Mouse (Mus musculus): ENCODE data around the gene Chit1. TPM values are rescaled to one million over a fixed set of nuclear protein-coding genes. Genes with fewer than 3 reads are reported as not detected.

Gene Chit1
- polyA plus RNA-seq, 1 experiment, result not detected

DNA sequence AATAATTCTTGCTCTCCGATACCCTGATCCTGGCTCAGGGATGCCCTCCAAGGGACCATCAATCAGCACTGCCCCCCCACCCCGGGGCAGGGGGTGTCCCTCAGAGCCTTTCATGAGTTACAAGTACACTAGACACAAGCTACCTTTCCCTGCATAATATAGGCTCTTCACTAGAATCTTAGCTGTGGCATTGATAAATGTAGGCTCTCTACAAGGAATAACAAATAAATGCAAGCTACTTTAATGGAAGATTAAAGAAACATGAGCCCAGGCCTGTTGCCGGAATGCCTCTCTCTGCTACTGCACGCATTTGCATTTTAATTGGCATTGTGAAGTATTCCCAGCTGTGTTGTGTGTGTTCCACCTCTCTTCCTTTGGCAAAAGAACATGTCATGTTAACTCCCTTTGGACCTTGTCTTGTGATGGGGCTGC is 31.3 kb downstream of the Chit1 start:
- Histone ChIP-seq H3K4me3 (ENCODE audit: low read depth, low read length) (no peak overlapping the region), H3K27me3 (ENCODE audit: control insufficient read depth, insufficient read depth, low read length) (no peaks in the 10 kb centered on the region), H3K36me3 (ENCODE audit: control insufficient read depth, insufficient read depth, low read length) (no peaks in the 10 kb centered on the region), H3K27ac (ENCODE audit: insufficient read depth, low read depth, low read length) (no peak overlapping the region), H3K4me1 (ENCODE audit: control insufficient read depth, insufficient read depth, insufficient read length, low read length) (no peaks in the 10 kb centered on the region)
- WGBS, result 79% methylated on average over 4 of the region's 4 CpGs
- TF ChIP-seq CTCF (IDR thresholded peaks at IDR 0.05; ENCODE audit: extremely low read depth, insufficient read length, insufficient replicate concordance, low read depth, low read length) (no peak), POLR2A (IDR thresholded peaks at IDR 0.05; ENCODE audit: low read depth, low read length) (no peak)

DNA sequence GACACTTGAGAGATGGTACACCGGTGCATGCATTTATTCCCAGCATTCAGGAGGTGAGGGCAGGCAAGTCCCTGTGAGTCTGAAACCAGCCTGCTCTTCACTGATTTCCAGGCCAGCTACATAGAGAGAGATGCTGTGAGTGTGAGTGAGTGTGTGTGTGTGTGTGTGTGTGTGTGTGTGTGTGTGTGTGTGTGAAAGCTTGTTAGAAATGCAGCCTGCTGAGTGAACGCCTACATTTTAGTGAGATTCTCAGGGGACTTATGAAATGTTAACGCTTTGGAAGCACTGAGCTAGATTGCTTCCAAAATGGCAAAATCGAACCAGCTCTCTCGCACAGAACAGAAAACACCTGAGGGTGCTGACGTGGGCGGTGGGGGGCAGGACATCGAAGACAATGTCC is 35.0 kb downstream of the Chit1 start:
- TF ChIP-seq CTCF (IDR thresholded peaks at IDR 0.05; ENCODE audit: extremely low read depth, insufficient read length, insufficient replicate concordance, low read depth, low read length), result no peak
- no peak for TF ChIP-seq POLR2A (IDR thresholded peaks at IDR 0.05; ENCODE audit: low read depth, low read length)
- Histone ChIP-seq H3K27me3 (ENCODE audit: control insufficient read depth, insufficient read depth, low read length) (no peaks in the 10 kb centered on the region), H3K36me3 (ENCODE audit: control insufficient read depth, insufficient read depth, low read length) (no peaks in the 10 kb centered on the region), H3K4me3 (ENCODE audit: low read depth, low read length) (no peak overlapping the region), H3K4me1 (ENCODE audit: control insufficient read depth, insufficient read depth, insufficient read length, low read length) (no peaks in the 10 kb centered on the region), H3K27ac (ENCODE audit: insufficient read depth, low read depth, low read length) (no peak overlapping the region)
- WGBS, result 87% methylated on average over 8 of the region's 8 CpGs

DNA sequence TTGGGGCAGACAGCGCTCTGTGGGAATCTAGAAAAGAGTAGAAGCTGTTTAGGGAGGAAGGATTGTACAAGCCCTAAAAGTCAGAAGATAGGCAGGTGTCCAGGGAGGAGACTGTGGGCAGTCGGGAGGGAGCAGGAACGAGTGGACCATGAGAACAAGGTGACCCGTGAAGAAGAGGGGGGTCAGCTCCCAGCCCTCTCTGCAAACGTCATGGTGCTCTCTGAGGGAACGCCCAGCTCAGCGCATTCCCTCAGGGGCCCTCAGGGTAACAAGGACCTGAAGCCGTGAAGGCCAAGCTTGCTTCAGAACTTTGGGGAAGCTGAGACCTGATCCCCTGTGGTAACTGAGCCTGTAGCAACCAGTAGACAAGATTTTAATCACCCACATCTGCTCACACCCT is 39.0 kb downstream of the Chit1 start:
- H3K27ac ChIP-seq (ENCODE audit: insufficient read depth, low read depth, low read length), result no peak overlapping the region
- H3K36me3 ChIP-seq (ENCODE audit: control insufficient read depth, insufficient read depth, low read length), result no peaks in the 10 kb centered on the region
- no peaks in the 10 kb centered on the region for H3K27me3 ChIP-seq (ENCODE audit: control insufficient read depth, insufficient read depth, low read length)
- 65% methylated on average over 8 of the region's 8 CpGs for WGBS
- no peak overlapping the region for H3K4me3 ChIP-seq (ENCODE audit: low read depth, low read length)
- no peak for TF ChIP-seq POLR2A (IDR thresholded peaks at IDR 0.05; ENCODE audit: low read depth, low read length)
- no peak for TF ChIP-seq CTCF (IDR thresholded peaks at IDR 0.05; ENCODE audit: extremely low read depth, insufficient read length, insufficient replicate concordance, low read depth, low read length)
- no peaks in the 10 kb centered on the region for H3K4me1 ChIP-seq (ENCODE audit: control insufficient read depth, insufficient read depth, insufficient read length, low read length)

DNA sequence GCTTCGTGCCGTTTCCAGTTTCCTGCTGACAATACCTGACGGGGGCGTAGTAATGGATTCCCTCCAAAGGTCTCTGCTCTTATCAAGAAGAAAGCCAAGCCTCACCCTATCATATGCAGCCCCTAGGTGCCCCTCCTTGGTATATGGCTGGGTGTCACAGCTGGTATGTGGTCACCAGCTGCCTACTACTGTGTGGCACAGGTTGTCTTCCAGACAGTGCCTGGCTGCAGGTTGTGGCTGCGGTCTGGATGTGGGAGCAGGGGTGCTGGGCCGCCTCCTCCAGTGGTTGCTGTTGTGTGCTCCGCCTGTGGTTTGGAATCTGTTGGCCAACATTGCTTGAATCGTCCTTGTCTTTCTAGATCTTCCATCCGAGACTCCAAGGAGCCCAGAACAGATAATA is 39.7 kb downstream of the Chit1 start:
- Histone ChIP-seq H3K27ac (ENCODE audit: insufficient read depth, low read depth, low read length) (no peak overlapping the region), H3K4me1 (ENCODE audit: control insufficient read depth, insufficient read depth, insufficient read length, low read length) (no peaks in the 10 kb centered on the region), H3K36me3 (ENCODE audit: control insufficient read depth, insufficient read depth, low read length) (no peaks in the 10 kb centered on the region), H3K27me3 (ENCODE audit: control insufficient read depth, insufficient read depth, low read length) (no peaks in the 10 kb centered on the region), H3K4me3 (ENCODE audit: low read depth, low read length) (no peak overlapping the region)
- TF ChIP-seq POLR2A (IDR thresholded peaks at IDR 0.05; ENCODE audit: low read depth, low read length) (no peak), CTCF (IDR thresholded peaks at IDR 0.05; ENCODE audit: extremely low read depth, insufficient read length, insufficient replicate concordance, low read depth, low read length) (no peak)
- 61% methylated on average over 9 of the region's 9 CpGs for WGBS

DNA sequence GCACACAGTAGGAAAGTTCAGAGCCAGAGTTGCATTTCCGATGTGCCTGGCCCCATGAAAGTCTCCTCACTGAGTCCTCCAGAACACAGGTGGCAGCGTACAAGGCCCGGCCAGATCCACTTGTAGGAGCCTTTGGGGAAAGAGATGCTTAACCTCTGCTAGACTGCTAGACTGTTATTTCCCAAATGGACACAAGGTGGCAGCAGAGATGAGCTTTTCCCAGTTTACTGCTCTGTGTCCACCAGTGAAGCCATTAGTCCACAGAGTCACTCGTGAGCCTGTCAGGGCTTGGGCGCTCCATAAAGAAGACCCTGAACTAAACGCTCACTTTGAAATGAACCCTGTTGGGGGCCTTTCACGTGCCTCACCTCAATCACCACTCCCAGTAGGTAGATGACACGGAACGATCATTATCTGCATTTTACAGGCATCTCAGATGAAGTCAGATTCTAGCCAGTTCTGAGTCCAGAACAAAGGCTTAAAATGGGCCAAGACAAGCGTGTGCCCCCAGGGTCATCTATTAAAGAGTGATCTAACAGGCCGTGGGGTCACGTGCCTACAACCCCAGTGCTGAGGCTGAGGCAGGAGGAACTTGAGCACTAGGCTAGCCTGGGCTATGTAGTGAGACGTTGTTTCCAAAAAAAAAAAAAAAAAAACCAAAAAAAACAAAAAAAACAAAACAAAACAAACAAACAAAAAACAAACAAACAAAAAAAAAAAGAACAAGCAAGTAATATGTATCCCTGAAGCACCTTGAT is 40.8 kb downstream of the Chit1 start:
- WGBS, result 23% methylated on average over 13 of the region's 13 CpGs
- Histone ChIP-seq H3K27ac (ENCODE audit: insufficient read depth, low read depth, low read length) (no peak overlapping the region), H3K4me1 (ENCODE audit: control insufficient read depth, insufficient read depth, insufficient read length, low read length) (no peaks in the 10 kb centered on the region), H3K36me3 (ENCODE audit: control insufficient read depth, insufficient read depth, low read length) (no peaks in the 10 kb centered on the region), H3K4me3 (ENCODE audit: low read depth, low read length) (no peak overlapping the region), H3K27me3 (ENCODE audit: control insufficient read depth, insufficient read depth, low read length) (no peaks in the 10 kb centered on the region)
- peak; percentile 71; the same call in 1 of the 2 replicates for TF ChIP-seq CTCF (IDR thresholded peaks at IDR 0.05; ENCODE audit: extremely low read depth, insufficient read length, insufficient replicate concordance, low read depth, low read length)
- no peak for TF ChIP-seq POLR2A (IDR thresholded peaks at IDR 0.05; ENCODE audit: low read depth, low read length)

DNA sequence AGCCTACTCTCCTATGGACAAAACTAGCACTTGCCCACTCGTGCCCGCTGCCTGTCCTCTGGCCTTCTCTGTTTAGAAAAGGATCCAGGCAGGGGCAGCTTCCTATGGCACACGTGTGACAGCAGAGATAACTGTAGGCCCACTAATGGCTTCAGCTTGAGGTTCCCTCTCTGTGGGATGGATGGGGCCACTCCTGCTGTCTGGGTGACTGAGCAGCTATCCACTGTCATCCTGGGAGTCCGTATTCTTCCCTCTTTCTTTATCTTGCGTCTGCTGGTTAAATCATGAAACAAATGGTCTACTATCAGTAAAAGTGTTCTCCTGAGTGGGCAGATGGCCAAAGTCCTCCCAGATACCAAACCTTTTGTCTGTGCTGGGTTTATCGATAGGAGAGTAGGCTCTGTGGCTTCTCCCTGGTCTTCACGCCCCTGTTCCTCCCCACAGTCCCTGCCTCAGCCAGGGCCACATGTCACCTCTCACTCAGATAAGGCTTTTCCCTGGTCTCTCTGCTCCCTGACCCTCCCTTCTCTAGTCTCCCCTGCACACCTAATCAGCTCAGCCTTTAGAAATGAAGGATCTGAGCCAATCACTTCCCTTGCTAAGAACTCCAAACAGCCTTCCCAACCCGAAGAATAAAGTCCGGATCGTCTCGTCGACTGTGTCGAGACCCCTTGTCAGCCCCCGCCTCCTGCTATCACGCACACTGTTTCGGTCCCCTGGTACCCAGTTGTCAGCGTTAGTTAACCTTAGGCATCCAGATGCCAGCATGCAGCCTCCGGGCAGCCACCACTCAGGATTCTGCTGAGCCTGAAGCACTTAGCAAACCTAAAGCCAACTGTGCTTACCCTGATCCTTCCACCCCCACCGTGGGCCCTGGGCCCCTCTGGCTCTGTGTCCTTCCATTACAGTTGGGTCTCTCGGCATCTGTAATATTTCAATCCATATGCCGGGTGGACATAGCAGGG is 41.9 kb downstream of the Chit1 start:
- Histone ChIP-seq H3K27me3 (ENCODE audit: control insufficient read depth, insufficient read depth, low read length) (no peaks in the 10 kb centered on the region), H3K27ac (ENCODE audit: insufficient read depth, low read depth, low read length) (no peak overlapping the region), H3K36me3 (ENCODE audit: control insufficient read depth, insufficient read depth, low read length) (no peaks in the 10 kb centered on the region), H3K4me1 (ENCODE audit: control insufficient read depth, insufficient read depth, insufficient read length, low read length) (no peaks in the 10 kb centered on the region), H3K4me3 (ENCODE audit: low read depth, low read length) (no peak overlapping the region)
- TF ChIP-seq POLR2A (IDR thresholded peaks at IDR 0.05; ENCODE audit: low read depth, low read length), result no peak
- no peak for TF ChIP-seq CTCF (IDR thresholded peaks at IDR 0.05; ENCODE audit: extremely low read depth, insufficient read length, insufficient replicate concordance, low read depth, low read length)
- 70% methylated on average over 21 of the region's 21 CpGs for WGBS

DNA sequence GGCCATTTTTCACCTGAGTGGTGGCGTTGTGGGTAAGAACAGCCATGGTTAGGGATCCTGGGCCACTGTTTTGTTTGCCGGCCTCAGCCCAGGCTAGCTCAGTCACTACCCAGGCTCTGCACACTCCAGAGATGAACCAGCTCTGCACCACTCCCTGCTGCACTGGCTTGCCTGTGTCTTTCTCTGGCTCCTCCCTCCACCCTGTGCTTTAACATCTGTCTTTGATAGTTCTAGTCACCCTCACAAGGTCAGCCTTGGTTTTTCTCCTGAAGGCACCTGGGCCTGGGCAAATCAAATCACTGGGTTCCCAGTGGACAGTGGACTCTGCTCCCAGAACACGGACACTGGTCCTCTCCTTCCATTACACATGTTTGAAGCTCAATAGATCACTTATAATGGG is 43.1 kb downstream of the Chit1 start:
- no peaks in the 10 kb centered on the region for H3K27me3 ChIP-seq (ENCODE audit: control insufficient read depth, insufficient read depth, low read length)
- 76% methylated on average over 3 of the region's 3 CpGs for WGBS

More for the DNA sequence above, 43.1 kb downstream of the Chit1 start:
- TF ChIP-seq POLR2A (IDR thresholded peaks at IDR 0.05; ENCODE audit: low read depth, low read length) (no peak), CTCF (IDR thresholded peaks at IDR 0.05; ENCODE audit: extremely low read depth, insufficient read length, insufficient replicate concordance, low read depth, low read length) (no peak)
- H3K27ac ChIP-seq (ENCODE audit: insufficient read depth, low read depth, low read length), result no peak overlapping the region
- H3K4me3 ChIP-seq (ENCODE audit: low read depth, low read length), result no peak overlapping the region
- H3K36me3 ChIP-seq (ENCODE audit: control insufficient read depth, insufficient read depth, low read length), result no peaks in the 10 kb centered on the region
- no peaks in the 10 kb centered on the region for H3K4me1 ChIP-seq (ENCODE audit: control insufficient read depth, insufficient read depth, insufficient read length, low read length)
